Mouse (Mus musculus) mesoderm, embryonic 11.5 days (tissue): ENCODE measurements around the gene Cdk14.
"Not testable (repeated sequence)": the region's sequence is repeated elsewhere in the genome, so short reads cannot be mapped to it uniquely, and the experiment has no call there.

Experiments used
- DNase-seq: peaks from one replicate; pipeline ENCODE4 v3.0.0-alpha.2; 2012; ENCODE audit warnings: low read depth, low spot score

Cdk14 gene

DNA sequence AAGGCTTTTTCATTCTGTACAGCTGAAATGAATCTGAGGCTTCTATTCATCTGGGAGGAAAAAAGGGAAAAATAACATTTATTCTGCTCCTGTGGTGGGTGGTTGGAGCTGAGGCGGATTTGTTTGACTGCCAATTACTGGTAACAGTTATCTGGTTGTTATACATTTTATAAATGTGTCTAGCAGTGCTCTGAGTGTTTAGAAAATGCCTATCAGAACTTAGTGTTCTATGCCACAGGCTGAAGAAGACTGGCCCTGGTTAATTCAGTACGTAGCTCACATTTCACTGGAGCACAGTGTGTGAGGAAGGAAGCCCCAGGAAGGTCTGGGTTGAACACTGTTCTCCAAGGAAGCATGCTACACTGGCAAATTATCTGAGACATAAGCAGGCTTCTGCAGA, 429.1 kb downstream of the Cdk14 start:
- DNase-seq: no peak

DNA sequence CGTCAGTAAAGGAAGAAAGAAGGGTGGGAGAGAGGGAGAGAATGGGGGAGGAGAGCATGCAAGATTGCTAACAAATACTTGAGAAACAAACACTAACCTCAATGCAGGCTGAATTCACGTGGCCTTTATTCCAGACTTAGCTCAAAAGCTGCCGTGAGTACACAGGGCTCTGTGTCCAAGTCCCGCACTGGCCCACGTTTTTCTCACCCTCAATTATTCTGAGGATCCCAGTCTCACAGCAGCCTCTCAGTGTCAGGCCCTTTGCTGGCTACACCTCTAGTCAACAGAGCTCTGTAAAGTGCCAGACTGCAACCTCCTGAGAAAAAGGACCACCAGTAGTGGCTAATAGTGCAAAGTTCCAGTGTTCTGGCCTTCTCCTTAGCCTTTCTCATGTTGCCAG, 429.9 kb downstream of the Cdk14 start:
- no peak for DNase-seq

DNA sequence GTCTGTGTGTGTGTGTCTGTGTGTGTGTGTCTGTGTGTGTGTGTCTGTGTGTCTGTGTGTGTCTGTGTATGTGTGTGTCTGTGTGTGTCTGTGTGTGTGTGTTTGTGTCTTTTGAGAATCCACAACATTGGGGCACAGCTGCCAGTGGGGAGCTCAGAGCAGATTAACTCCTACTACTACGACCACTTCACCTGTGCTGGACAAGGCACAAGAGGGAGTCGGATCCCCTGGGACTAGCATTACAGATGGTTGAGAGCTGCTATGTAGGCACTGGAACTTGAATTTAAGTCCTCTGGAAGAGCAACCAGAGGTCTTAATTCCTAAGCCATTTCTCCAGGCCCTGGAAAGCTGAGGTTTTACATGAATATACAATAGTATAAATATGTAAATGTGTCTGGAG, 433.9 kb downstream of the Cdk14 start:
- DNase-seq: no peak

DNA sequence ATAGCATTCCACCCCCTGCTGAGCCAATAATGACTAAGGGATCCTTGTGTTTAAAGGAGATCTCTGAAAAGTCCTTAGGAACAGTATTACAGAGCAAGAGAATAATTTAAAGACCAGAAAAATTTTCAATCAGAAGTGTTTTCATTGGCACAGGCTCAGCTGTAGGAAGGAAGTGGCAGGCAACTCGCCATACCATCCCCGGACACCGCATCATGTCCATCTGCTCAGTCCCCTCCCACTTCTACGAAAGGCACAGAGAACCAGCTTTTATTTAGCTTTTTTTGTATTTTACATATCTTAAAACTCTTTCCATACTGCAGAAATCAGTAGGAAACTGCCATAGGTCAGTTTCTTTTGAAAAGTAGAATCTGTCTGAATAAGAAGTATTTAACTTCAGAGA, 440.6 kb downstream of the Cdk14 start:
- DNase-seq: no peak

DNA sequence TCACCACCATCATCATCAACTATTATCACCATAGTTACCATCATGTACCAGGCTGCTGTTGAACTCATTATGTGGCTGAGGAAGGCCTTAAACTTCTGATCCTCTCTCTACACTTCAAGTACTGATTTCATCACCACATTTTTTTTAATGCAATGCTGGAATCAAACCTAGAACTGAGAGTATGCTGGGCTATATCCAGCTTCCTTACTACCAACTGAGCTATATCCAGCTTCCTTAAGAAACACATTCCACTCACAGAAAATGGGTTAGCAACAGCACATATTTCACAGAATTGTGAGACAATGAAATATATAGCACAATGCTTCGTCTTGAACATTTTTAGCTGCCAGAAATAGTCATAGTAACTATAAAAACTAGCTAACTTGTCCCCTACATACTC, 446.7 kb downstream of the Cdk14 start:
- no peak for DNase-seq

DNA sequence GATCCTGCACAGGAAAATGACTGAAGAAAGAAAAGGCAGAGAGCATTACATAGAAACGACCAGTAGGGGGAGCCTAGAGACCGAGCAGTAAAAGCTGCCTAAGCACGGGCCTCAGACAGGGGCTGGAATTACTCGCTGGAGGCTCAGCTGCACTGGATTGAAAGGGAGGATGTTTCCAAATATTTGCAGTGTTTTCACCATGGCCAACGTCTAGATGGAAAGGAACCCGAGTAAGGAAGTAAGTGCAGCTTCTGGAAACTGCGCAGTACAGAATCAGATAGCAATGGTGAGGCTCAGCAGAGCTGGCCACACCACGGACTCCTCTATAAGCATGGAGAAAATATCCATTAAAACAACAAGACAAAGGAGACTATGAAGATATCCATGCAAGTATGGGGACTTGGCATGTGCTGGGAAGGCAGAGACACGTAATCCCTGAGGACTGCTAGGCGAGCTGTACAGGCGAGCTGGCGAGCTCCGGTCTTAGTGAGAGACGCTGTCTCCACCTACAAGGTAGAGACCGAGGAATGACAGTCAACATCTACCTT, 458.0 kb downstream of the Cdk14 start:
- DNase-seq: peak; percentile 85

DNA sequence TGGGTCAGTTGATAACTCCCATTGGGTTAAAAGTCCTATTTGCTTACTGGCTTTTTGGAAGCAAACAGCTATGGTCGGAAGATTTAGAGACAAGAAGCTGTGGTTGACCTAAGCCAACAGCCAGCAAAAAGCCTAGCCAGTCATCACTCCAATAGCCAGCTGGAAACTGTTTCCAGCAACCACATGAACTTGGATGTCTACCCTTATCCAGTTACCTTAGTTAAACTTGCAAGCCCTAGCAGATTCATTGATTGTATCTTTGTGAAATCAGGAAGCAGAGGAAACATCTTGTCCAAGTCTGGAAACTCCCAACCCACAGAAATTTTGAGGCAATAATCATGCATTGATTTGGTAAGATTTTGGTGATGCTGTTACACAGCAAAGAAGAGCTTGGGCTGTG, 458.5 kb downstream of the Cdk14 start:
- DNase-seq: no peak

DNA sequence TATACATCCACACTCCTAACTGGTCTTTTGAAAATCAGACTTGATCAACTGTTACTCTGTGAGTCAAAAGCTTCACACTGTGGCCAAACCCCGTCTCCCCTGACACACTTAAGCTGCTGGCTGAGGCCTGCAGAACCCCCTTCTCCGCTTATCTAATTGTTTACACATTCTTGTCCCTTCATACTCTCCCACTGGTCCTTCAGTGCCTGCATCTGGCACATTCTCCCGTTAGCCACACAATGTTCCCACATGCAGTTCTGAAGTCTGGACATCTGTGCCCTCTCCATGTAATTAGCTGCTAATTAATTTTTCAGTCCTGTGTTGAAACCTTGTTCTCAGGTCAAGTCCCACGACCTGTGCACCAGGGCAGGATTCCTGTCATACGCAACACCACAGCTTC, 460.7 kb downstream of the Cdk14 start:
- DNase-seq: no peak

DNA sequence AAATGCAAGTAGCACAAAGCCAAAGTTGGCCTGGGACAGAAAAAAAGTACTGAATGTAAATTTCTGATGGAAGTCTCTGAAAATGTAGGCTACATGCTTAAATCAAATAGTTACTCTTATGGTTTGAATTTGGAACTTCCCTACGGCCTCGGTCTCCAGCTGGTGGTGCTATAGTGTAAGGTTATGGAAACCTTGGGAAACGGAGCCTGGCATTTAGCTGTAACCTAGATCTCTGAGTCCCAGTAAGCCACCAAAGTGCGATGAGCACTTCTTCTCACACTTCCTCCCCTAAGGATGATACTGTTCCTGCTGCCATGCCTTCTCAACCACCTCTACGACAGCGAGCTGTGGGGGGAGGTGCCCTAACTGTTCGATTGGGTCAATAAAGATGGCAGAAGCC, 464.1 kb downstream of the Cdk14 start:
- DNase-seq: no peak

DNA sequence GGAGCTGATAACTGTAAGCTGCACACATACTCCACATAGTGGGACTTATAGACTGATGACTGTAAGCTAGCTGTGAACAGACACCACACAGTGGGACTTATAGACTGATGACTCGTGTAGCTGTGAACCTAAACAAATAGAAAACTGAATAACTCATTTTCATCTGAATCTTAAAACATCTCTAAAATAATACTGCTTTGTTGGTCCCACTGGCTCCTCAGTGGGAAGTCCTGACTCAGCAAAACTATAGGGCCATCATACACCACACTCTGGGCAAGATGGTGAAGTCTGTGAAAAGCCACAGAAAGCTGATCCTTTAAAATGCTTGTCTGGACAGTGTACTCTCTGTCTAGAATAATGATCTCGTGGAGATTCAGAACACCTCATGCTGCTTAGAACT, 464.7 kb downstream of the Cdk14 start:
- no peak for DNase-seq

DNA sequence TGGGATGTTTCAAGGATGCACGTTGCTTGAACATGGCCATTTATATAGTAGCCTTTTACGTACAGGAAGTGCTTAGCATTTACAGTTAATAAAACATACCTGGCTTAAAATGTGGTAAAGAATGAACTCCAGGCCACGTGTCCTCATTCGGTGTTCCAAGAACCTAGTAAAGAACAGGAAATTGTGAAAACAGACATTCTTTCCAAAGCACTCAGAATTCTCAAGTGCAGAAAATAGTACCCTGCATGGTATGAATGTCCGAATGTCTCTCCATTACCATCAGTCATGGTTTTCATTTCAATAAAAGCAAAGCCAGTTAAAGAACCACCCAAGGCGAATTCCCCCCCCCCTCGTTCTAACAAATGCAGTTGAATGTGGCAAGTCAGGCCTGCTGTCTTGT, 470.7 kb downstream of the Cdk14 start:
- no peak for DNase-seq

DNA sequence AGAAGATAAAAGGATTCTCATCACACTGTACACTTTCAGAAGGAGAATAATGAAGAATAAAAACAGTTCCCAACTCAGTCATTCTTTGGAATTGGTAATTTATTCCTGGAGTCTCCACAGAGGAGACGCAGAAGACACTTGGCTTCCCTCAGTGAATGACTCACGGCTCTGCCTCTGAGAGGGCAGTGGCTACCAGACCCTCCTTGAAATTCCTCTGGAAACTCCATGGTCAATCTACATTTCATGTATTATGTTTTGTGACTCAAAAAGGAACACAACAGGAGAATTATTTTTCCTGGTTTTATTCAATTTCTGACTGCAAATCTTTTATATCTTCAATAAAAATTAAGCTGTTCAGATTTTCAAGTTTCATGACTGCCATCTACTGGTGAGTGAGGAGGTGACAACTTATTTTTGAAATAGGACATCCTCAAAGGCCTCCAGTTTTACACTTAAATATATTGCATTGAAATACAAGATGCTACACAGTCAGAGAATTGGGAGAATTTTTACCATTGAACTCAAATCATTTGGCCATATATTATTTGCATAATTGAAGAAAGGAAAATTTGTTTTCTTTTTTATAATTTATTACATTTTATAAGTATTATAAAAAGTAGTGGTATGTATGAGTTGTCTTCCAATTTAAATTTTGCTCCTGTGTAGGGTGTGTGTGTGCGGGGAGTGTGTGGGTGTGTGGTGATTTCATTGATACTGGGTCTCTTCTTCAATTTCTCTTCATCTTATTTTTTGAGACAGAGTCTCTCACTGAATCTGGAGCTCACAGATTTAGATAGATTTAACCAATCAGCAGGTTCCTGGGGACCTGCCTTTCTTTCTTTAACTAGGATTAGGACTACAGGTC, 471.8 kb downstream of the Cdk14 start:
- DNase-seq: peak; percentile 58

DNA sequence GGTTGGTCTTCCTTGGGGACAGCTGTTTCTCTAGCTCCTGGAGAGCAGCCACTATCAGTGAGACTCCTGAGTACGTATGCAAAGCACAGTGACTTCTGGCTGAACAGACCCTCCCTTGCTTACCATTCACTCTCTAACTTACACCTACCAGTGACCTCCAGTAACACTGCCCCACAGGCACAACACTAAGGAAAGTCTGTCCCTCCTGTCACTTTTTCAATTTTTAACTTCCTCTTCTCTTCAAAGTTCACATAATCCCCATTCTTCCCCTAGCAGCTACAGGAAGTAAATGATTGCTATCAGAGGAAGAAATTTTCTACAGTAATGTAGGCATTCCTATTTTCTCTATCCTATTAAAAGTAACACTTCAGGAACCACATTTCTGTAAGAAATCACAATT, 485.0 kb downstream of the Cdk14 start:
- DNase-seq: no peak

DNA sequence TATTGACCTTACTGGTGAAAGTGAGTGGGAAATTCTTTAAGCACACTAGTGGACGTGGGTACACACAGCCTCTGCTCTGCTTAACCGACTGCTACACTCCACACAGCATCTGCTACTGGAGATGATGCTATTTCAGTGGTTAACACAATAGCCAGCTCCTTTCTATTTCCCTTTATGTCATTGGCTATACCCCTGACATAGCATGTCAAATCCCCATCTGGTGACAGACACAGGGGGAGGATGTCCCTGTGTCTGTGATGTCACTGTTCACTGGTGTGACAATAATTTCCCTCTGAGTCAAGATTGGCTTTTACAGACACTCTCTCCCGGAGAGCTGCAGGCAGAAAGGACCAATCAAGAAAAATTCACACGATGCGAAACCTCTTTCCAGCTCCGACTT, 485.6 kb downstream of the Cdk14 start:
- DNase-seq: no peak

DNA sequence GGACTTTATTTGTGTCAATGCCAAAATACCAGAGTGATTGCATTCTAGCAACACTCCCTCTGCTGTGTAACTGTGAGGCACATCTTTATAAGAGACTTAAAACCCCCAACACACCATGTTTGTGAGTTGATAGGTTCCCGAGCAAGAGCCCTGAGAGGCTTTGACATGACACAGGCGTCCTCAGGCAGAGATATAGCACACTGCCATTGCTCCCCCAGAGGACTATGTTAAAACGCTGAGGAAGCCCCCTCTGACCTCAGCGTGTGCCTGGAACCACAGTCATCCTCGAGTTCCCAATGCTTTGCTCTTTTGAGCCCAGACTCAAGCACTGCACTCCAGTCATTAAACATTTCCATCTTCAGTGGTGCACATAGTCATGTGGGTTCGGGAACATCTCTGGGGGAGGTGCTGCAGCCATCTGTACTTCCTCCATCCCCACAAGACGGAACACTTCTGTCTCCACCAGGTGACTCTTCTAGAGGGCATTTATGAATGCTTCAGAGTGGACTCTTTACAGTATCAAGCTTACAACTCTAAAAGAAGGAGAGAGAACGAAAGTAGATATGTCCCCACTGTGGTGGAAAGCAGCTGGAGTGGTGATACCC, 488.5 kb downstream of the Cdk14 start:
- DNase-seq: no peak

DNA sequence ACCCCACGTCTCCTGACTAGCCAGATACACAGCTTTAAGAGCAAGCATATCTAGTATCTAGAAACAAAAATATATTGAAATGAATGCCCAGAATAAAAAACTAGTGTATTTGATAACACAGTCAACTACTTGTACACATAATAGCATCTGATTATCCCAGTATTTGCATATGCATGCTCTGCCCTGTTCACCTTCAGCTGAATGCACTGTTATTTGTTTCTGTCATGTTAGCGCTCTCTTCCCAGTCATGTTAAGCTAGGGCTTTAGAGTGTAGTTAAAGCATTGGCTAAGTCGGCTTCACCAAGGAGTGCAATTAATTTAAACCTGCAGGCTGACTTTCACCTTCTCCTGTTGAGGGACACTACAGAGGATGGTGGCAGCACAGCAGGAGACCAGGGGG, 490.5 kb downstream of the Cdk14 start:
- no peak for DNase-seq

DNA sequence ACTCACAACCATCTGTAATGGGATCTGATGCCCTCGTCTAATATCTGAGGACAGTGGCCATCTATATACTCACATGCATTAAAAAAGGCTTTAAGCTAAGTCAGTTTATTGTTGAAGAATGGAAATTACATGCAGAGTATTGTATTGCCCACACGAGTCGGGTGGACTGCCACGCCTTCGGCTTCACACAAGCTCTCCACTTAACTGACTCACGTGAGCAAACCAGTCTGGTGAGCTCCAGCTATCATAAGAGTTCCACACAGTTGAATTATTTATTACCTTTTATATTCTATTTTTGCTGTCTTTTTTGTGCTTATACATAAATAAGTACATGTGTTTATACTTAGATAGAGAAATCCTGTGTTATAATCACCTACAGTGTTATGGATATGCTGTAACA, 495.2 kb downstream of the Cdk14 start:
- no peak for DNase-seq

DNA sequence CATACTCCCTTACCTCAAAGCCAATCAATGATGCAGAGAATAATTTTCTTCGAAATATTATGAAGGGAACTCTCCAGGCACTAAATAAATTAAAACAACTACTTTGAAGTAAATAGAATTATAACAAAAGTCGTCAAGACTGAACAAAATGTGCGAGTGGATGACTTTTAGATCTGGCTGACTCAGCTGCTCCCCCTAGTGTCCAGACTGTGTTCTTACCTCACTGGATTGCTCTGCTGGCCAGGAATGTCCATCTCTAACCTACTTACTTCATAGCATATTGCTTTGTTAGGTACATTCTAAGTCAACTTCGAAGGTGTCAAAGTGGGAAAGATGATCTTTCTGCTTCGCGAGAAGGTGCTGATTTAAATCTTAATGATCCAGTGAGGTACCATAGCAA, 501.7 kb downstream of the Cdk14 start:
- DNase-seq: peak; percentile 76

DNA sequence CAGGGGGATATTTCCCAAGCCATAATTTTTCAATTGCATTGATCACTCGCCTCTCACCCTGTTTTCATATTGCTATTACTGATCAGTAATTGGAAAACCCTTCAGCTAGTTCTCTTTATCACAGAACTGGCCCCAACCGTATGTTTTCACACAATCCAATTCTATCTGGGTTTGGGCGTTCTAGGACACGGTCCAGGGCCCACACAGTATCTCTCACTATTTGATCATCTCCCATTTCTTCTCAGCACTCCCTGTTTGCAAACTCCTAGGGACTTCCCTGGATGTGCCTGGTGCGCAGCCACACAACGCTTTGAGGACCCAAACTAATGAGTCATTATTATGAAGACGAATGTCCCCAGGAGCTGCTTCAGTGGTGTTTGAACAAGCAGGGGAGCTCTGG, 502.4 kb downstream of the Cdk14 start:
- no peak for DNase-seq

DNA sequence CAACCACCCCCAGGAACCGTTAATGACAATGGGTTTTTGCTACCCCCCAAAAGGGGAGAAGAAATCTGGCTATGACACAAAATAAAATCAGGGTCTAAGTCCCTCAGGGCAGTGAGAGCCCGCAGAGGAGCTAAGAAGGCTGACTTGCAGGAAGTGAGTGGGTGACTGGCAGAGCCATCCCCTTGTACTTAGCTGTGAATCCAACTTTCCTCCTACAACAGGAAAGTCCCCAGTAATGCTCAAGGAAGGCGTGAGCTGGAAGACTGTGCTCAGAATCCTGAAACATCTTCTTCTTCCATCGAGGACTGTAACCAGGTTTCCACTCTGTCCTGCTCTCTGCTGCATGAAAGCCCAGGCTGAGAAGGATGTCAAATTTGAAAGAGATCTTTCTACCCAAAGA, 502.8 kb downstream of the Cdk14 start:
- DNase-seq: no peak

DNA sequence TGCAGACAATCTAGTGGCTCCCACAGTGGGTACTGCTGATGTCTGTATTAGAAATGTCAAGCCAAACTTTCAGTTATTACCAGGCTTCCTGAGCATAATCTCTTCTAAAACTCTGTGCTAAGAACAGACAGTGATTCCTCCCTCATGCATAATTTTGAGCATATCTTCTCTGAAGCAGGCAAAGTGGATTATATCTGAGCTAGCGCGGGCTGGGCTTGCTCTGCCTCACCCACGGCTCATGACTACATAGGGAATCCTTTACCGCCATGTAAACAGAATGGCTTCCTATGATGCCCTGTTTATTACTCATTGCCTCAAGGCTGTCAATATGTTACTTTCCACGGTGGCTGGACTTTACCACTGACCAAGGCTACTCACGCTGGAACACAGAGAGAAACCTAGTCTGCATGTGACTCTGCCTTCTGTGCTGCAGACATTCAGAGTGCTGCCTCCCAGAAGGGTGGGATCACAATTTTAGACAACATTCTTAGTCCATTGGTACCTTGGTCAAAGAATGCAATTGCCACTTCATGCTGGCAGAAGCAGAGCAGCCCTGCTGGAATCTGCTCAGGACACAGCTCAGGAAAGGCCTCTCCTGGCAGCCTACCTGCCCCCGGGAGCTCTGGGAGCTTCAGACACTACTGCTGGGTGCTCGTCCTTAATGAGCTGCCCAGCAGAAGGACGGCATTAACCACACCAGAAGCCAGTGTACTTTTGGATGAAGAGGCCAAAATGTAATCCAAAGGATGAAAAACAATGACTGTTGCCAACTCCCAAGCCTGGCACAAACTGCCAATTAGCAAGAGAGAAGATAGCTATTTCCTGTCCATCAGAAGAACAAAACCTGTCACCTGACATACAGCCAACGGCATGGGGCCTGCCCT, 503.5 kb downstream of the Cdk14 start:
- DNase-seq: no peak

DNA sequence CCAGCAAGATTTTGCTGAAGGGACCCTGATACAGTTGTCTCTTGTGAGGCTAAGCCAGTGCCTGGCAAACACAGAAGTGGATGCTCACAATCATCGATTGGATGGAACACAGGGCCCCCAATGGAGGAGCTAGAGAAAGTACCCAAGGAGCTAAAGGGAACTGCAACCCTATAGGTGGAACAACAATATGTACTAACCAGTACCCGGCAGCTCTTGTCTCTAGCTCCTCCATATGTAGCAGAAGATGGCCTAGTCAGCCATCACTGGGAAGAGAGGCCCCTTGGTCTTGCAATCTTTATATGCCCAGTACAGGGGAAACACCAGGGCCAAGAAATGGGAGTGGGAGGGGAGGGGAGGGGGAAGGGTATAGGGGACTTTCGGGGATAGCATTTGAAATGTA, 515.2 kb downstream of the Cdk14 start:
- not testable (repeated sequence) for DNase-seq
